26 mouse cellular contexts compared by ENCODE assay signal in genomic region chr10:91498543-91498942, GRCm38 (mm10).
"Had no signal": no experiment of that assay in that cellular context is flagged by ENCODE, and none has a peak within 500 bp of the region (broad histone marks: within the 10 kb centered on the region; RNA-seq: fewer than 3 reads in every experiment).

No protein-coding gene starts in this region.

- H3K27ac ChIP-seq: kidney, postnatal 0 days; layer of hippocampus, adult 2 months; limb, embryonic 10.5 days; limb, embryonic 13.5 days; liver, embryonic 12.5 days; liver, embryonic 15.5 days; lung, embryonic 15.5 days; midbrain, embryonic 10.5 days; midbrain, embryonic 13.5 days; neural tube, embryonic 13.5 days; stomach, postnatal 0 days had no signal

- ATAC-seq: intestine, embryonic 16.5 days; liver, embryonic 12.5 days; midbrain, embryonic 13.5 days; midbrain, embryonic 16.5 days had no signal

- DNase-seq: kidney, postnatal 4 days; layer of hippocampus, adult 9-11 months; liver; lung, adult 18-20 months; lung, postnatal 10 days; lung, postnatal 36 days; right cerebral cortex, adult 18-20 months; right cerebral cortex, postnatal 14 days; right cerebral cortex, postnatal 4 days; thymus, adult 18-20 months; thymus, postnatal 36 days had no signal

- H3K4me2 ChIP-seq: limb, embryonic 13.5 days; liver, embryonic 12.5 days; liver, embryonic 15.5 days; lung, embryonic 15.5 days; midbrain, embryonic 13.5 days; neural tube, embryonic 13.5 days had no signal

- H3K27me3 ChIP-seq: limb, embryonic 13.5 days; liver, embryonic 12.5 days; liver, embryonic 15.5 days; lung, embryonic 15.5 days; megakaryocyte, embryonic 14.5 days; midbrain, embryonic 13.5 days; neural tube, embryonic 13.5 days had no signal

- H3K36me3 ChIP-seq: limb, embryonic 10.5 days; limb, embryonic 13.5 days; liver, embryonic 12.5 days; liver, embryonic 15.5 days; lung, embryonic 15.5 days; midbrain, embryonic 10.5 days; midbrain, embryonic 13.5 days; neural tube, embryonic 13.5 days had no signal

- H3K4me3 ChIP-seq: layer of hippocampus, adult 2 months; limb, embryonic 10.5 days; limb, embryonic 13.5 days; liver, embryonic 12.5 days; liver, embryonic 15.5 days; lung, embryonic 15.5 days; megakaryocyte, embryonic 14.5 days; midbrain, embryonic 10.5 days; midbrain, embryonic 13.5 days; myocyte; neural tube, embryonic 13.5 days had no signal

- H3K4me1 ChIP-seq: liver, embryonic 12.5 days; liver, embryonic 15.5 days; lung, embryonic 15.5 days; megakaryocyte, embryonic 14.5 days; midbrain, embryonic 10.5 days; midbrain, embryonic 13.5 days; neural tube, embryonic 13.5 days had no signal

- H3K9me3 ChIP-seq: limb, embryonic 10.5 days; limb, embryonic 13.5 days; liver, embryonic 12.5 days; liver, embryonic 15.5 days; lung, embryonic 15.5 days; midbrain, embryonic 10.5 days; midbrain, embryonic 13.5 days; neural tube, embryonic 13.5 days had no signal

- H3K9ac ChIP-seq: limb, embryonic 13.5 days; liver, embryonic 12.5 days; liver, embryonic 15.5 days; lung, embryonic 15.5 days; midbrain, embryonic 13.5 days; neural tube, embryonic 13.5 days had no signal
